In genomic region chr17:43147935-43148334, GRCm38 (mm10) we compare ENCODE assay signal across 12 mouse cellular contexts.
DNase-seq lines count a peak whose midpoint lies in the region; ATAC-seq and TF ChIP-seq lines count a peak whose summit lies in the region.
"Had no signal": no experiment of that assay in that cellular context is flagged by ENCODE, and none has a peak within 500 bp of the region (broad histone marks: within the 10 kb centered on the region; RNA-seq: fewer than 3 reads in every experiment).

No protein-coding gene starts in this region.

- no peaks in the 10 kb centered on the region for H3K4me1 ChIP-seq in liver, adult 2 months (ENCODE audit: control insufficient read depth, insufficient read depth, low read length)
- H3K4me1 ChIP-seq in liver, postnatal 0 days (ENCODE audit: insufficient read depth), result peaks cover 6% of the 10 kb centered on the region
- peaks cover 9% of the 10 kb centered on the region for H3K4me1 ChIP-seq in kidney, adult 2 months (ENCODE audit: control insufficient read depth, insufficient read depth, low read length)
- H3K4me1 ChIP-seq: forebrain, embryonic 15.5 days had no signal

- no peak overlapping the region for H3K4me2 ChIP-seq in liver, postnatal 0 days (ENCODE audit: low read depth, low read length)
- H3K4me2 ChIP-seq: forebrain, embryonic 15.5 days; midbrain, embryonic 12.5 days had no signal

- no peaks in the 10 kb centered on the region for H3K79me2 ChIP-seq in liver, adult 2 months (ENCODE audit: control insufficient read depth, insufficient read depth, low read length)

- peak; percentile 19 for DNase-seq in liver, adult 2 months (ENCODE audit: extremely low read depth, low read depth, low spot score)
- no peak for DNase-seq in liver, postnatal 0 days
- peak; percentile 70 for DNase-seq in embryo, embryonic 10.5 days (ENCODE audit: low spot score)
- DNase-seq in kidney, adult 2 months, result peak; percentile 68
- peak; percentile 82 for DNase-seq in retina, embryonic 14.5 days (ENCODE audit: low spot score)
- no peak for DNase-seq in spleen, postnatal 36 days (ENCODE audit: low spot score in 2 of 2)
- no peak for DNase-seq in adrenal gland, postnatal 4 days (ENCODE audit: low spot score in 2 of 2)
- DNase-seq: adrenal gland, postnatal 36 days; cerebellum, postnatal 36 days had no signal

- no peaks in the 10 kb centered on the region for H3K9me3 ChIP-seq in liver, postnatal 0 days (ENCODE audit: low read length)
- H3K9me3 ChIP-seq: forebrain, embryonic 15.5 days; midbrain, embryonic 12.5 days had no signal

- H3K27me3 ChIP-seq in liver, adult 2 months (ENCODE audit: control insufficient read depth, insufficient read depth, low read length), result no peaks in the 10 kb centered on the region
- no peaks in the 10 kb centered on the region for H3K27me3 ChIP-seq in liver, postnatal 0 days (ENCODE audit: insufficient read depth, low read length)
- no peaks in the 10 kb centered on the region for H3K27me3 ChIP-seq in kidney, adult 2 months (replicated peaks; ENCODE audit: control insufficient read depth, insufficient read depth, low read length)
- H3K27me3 ChIP-seq: forebrain, embryonic 15.5 days; midbrain, embryonic 12.5 days had no signal

- ATAC-seq in liver, postnatal 0 days, result no peak
- ATAC-seq: forebrain, embryonic 15.5 days had no signal

- no peak for TF ChIP-seq CTCF in liver, adult 2 months (IDR thresholded peaks at IDR 0.05; ENCODE audit: low read depth, low read length)
- TF ChIP-seq CTCF in liver, postnatal 0 days (IDR thresholded peaks at IDR 0.05; ENCODE audit: low read depth), result no peak
- TF ChIP-seq CTCF in kidney, adult 2 months (conservative IDR thresholded peaks at IDR 0.05; ENCODE audit: insufficient read depth, insufficient read length, low read depth, low read length), result no peak

- WGBS in liver, adult 2 months, result 30% methylated on average over 3 of the region's 3 CpGs
- WGBS in liver, postnatal 0 days (ENCODE audit: insufficient replicate concordance), result 33% methylated on average over 3 of the region's 3 CpGs
- WGBS in kidney, adult 2 months, result 9% methylated on average over 3 of the region's 3 CpGs

- no peak for TF ChIP-seq EP300 in liver, postnatal 0 days (IDR thresholded peaks at IDR 0.05; ENCODE audit: low read depth)

- no peak for TF ChIP-seq POLR2A in liver, adult 2 months (IDR thresholded peaks at IDR 0.05; ENCODE audit: extremely low read depth, insufficient read depth, low read length)
- no peak for TF ChIP-seq POLR2A in kidney, adult 2 months (IDR thresholded peaks at IDR 0.05; ENCODE audit: low read depth, low read length)

- H3K36me3 ChIP-seq in liver, adult 2 months (ENCODE audit: control insufficient read depth, insufficient read depth, low read length), result no peaks in the 10 kb centered on the region
- H3K36me3 ChIP-seq in liver, postnatal 0 days (replicated peaks; ENCODE audit: insufficient read depth, low read length), result no peaks in the 10 kb centered on the region
- H3K36me3 ChIP-seq in kidney, adult 2 months (ENCODE audit: control insufficient read depth, insufficient read depth, low read length), result no peaks in the 10 kb centered on the region
- H3K36me3 ChIP-seq: forebrain, embryonic 15.5 days; midbrain, embryonic 12.5 days had no signal

- no peak overlapping the region for H3K9ac ChIP-seq in liver, adult 2 months (ENCODE audit: low read depth, low read length)
- no peak overlapping the region for H3K9ac ChIP-seq in liver, postnatal 0 days (replicated peaks)
- H3K9ac ChIP-seq: forebrain, embryonic 15.5 days; liver, embryonic 14.5 days; midbrain, embryonic 12.5 days had no signal

- H3K27ac ChIP-seq in liver, adult 2 months (replicated peaks; ENCODE audit: insufficient read depth, low read depth, low read length), result no peak overlapping the region
- no peak overlapping the region for H3K27ac ChIP-seq in liver, postnatal 0 days (ENCODE audit: low read depth)
- H3K27ac ChIP-seq in kidney, adult 2 months (ENCODE audit: insufficient read depth, low read depth, low read length), result no peak overlapping the region
- H3K27ac ChIP-seq: forebrain, embryonic 15.5 days; liver, embryonic 14.5 days; midbrain, embryonic 12.5 days had no signal

- H3K4me3 ChIP-seq in liver, adult 2 months (ENCODE audit: insufficient read depth, low read depth, low read length), result no peak overlapping the region
- no peak overlapping the region for H3K4me3 ChIP-seq in liver, postnatal 0 days (ENCODE audit: low read depth, low read length)
- H3K4me3 ChIP-seq in kidney, adult 2 months (ENCODE audit: insufficient read depth, low read depth, low read length), result no peak overlapping the region
- H3K4me3 ChIP-seq: forebrain, embryonic 15.5 days; midbrain, embryonic 12.5 days had no signal

Comparison
In these comparisons a context has a peak if more than half of its experiments do, and no peak if none do; other contexts are left out.
1. DNase-seq: peak in liver, adult 2 months (single experiment), embryo, embryonic 10.5 days (single experiment), kidney, adult 2 months (single experiment) and retina, embryonic 14.5 days (single experiment); none in liver, postnatal 0 days (single experiment), spleen, postnatal 36 days (0 of 2) and adrenal gland, postnatal 4 days (0 of 2).